Mouse (Mus musculus) brown adipose tissue, adult 24 weeks (tissue): ENCODE data around the gene Limk1. TPM values are rescaled to one million over a fixed set of nuclear protein-coding genes. Genes with fewer than 3 reads are reported as not detected.

Experiments
- H3K27ac ChIP-seq: fragments of 200-500 bp; replicated peaks from 2 replicates; pipeline ENCODE4 v1.5.1; 2012; ENCODE audit warnings: low read depth, mild to moderate bottlenecking, low read length
- H3K4me1 ChIP-seq: fragments of 200-500 bp; 2 replicates; pipeline ENCODE4 v1.6.1; 2012; ENCODE audit warnings: low read length, mixed read lengths; ENCODE audit not compliant: control insufficient read depth, insufficient read depth, insufficient read length
- H3K4me3 ChIP-seq: fragments of 200-500 bp; 2 replicates; pipeline ENCODE4 v1.5.1; 2012; ENCODE audit warnings: low read depth, mild to moderate bottlenecking, low read length, moderate library complexity; ENCODE audit not compliant: insufficient read depth
- polyA plus RNA-seq: library from polyadenylated mRNA; stranded (reverse); fragments of >200 nt; gene quantifications from 2 replicates; pipeline ENCODE4 v1.2.4, GENCODE M21; 2012; ENCODE audit not compliant: missing spikeins, insufficient read depth, insufficient read length

Limk1 gene
- polyA plus RNA-seq, 1 experiment, result 7.5 TPM

DNA sequence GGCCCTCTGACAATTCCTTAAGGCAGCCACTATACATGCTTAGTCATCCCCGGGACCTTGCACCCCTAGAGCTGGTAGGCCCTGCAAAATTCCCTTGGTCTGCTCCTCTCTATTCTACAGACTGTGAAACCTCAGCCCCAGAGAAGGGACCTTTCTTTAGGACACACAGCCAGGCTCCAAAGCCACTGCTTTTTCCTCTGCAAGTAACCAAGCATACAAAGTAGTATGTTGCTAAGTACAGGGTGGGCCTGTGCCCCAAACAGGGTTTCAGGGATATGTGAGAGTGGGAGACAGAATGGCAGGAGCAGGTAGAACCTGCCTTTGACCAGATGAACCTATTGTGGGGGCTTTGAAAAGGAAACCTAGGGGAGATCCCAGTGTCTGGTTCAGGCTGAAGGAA, 1.2 kb downstream of the Limk1 start:
- Histone ChIP-seq H3K4me1 (no peaks in the 10 kb centered on the region), H3K27ac (no peak overlapping the region), H3K4me3 (peak overlapping the region; percentile 19; the same call in 1 of the 2 replicates)

DNA sequence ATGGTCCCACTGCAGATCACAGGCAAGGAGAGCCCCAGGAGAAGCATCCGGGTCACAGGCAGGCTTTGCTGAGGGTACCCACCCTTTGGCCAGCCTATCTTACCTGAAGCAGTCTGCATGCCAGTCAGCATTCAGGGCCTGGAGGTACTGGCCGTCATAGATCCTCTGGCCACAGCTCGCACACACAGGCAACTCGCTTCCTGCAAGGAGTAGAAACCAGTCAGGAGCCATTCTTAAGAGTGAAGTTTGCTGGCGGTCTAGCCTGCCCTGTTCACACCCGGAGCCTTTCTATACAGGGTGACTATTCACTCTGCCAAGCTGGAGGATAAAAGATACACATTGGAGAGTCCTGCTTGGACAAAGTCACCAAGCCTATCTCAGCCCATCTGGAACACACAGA, 1.9 kb downstream of the Limk1 start:
- no peak overlapping the region for H3K4me3 ChIP-seq
- H3K27ac ChIP-seq, result no peak overlapping the region
- H3K4me1 ChIP-seq, result no peaks in the 10 kb centered on the region

DNA sequence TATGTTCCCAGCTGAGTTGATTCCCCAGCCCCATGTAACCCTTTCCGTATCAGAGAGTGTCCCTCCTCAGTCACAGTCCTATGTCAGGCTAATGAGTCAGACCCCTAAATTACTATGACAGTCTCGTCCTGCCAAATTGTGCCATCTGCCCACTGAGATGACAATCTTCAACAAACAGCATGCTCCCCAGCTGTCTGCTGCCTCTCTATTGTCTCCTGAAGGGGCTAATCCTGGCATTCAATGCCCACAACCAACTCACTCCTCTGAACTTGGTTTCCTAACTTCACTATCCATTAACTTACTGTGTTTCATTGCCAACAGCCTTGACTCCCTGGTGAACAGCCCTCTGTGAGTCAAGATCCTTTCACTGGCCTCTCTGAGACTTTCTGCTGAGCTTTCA, 4.0 kb downstream of the Limk1 start:
- H3K27ac ChIP-seq, result no peak overlapping the region
- no peaks in the 10 kb centered on the region for H3K4me1 ChIP-seq
- H3K4me3 ChIP-seq, result no peak overlapping the region

DNA sequence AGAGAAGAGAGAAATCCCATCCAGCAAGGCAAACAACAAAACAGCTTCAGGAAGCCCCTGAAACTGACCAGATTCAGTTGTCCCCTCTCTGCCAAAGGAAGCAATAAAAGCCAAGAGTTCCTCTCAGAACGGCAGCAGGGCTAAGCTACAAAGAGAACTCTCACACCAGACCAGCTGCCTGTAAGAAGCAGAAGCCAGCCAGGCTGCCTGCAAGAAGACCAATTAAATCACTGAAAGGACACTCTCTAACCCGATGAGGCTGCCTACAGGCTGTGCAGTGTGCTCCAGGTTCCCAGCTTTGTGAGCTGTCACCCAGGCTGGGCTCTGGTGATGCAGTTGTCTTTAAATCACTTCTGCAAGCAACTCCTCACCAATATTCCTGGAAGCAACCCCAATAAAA, 4.6 kb downstream of the Limk1 start:
- H3K27ac ChIP-seq, result no peak overlapping the region
- H3K4me3 ChIP-seq, result no peak overlapping the region
- H3K4me1 ChIP-seq, result no peaks in the 10 kb centered on the region

DNA sequence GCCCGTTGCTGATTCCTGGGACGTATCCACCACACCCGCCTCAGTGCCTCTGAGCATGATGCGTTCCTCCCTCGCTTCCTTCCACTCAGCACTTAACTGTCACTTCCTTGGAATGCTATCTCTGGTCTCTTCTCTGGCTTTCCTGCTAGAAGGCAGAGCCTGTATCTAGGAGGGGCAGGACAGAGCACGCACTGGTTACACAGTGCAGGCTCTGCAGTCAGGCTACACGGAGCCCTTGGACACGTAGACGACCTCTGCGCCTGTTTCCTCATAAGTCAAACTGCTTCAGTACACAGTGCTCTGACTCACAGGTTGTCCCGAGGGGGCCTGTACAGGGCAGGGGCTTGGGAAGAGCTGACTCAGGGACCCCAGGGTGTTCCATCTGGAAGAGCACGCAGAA, 8.2 kb downstream of the Limk1 start:
- H3K4me3 ChIP-seq, result no peak overlapping the region
- peaks cover 2% of the 10 kb centered on the region; the same call in 1 of the 2 replicates for H3K4me1 ChIP-seq
- peak overlapping the region; percentile 9; the same call in 1 of the 2 replicates for H3K27ac ChIP-seq

DNA sequence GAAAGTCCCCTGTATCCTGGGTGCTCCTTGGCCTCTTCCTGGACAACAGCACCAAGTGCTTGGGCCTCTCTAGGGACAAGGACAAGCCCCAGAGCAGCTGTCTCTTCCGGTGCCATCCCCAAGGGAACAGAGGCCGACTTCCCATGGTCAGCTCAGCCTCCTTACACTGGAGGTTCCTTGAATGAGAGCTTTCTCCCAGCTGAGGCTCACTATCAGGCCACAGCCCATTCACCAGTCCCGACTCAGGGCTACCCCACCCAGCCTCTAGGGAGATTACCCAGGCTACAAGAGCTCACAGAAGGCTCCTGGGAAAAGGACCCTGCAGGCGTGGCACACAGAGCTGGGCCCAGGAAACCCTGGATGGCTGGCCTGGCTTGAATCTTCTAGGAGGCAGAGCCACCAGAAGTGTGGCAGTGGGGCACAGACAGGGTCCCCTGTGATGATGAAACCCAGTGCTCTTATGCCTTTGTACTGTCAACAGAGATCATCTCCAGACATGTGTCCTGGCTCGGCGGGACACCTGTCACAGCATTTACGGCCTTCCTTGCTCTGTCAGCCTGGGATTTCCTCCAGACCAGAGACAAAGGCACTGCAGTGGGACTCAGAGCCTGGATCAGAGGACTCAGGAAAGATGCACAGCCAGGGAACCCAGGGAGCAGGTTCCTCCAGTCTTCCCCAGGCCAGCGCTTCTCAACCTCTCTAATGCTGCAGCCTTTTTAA, 9.4 kb downstream of the Limk1 start:
- Histone ChIP-seq H3K27ac (peak overlapping the region; percentile 69), H3K4me3 (0 out of 2 replicates have a peak overlapping the region, but pooled peaks have one; percentile 2), H3K4me1 (peaks cover 2% of the 10 kb centered on the region; the same call in 1 of the 2 replicates)

DNA sequence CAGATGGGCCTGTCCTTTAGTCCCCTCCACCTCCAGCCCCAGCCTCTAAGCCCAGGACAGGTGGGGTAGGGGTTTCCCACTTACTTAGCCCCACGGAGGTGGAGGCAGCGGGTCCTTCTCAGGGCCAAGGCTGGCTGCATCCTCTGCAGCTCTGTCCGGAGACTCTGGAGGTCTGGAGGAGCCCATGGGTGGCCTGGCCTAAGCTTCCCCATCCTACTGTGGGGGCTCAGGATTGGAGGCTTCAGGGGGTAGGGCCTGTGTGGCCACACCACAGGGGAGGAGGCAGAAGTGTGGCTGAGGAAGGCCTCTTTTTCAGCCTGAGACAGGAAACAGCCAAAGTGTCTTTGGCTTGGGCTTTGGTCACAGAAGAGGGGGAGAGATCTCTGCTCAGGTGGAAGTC, 10.4 kb downstream of the Limk1 start:
- peak overlapping the region; percentile 49 for H3K4me3 ChIP-seq
- peak overlapping the region; percentile 69 for H3K27ac ChIP-seq
- peaks cover 2% of the 10 kb centered on the region; the same call in 1 of the 2 replicates for H3K4me1 ChIP-seq

DNA sequence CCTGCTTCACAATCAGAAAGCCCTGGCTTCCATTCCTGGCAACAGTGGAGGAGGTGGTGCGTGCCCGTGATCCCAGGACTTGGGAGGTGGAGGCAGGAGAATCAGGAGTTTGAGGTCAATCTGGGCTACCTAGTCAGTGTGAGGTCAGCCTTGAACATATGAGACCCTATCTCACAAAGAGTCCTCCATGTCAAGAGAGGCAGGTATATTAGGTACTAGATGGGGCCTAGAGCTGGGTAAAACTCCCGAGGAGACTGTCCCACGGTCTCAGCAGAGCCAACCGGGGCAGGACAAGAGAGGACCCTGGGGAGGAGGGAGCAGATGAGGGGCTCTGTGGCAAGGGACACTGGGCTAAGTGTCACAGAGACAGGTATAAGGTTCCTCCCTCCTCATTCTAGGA, 10.9 kb downstream of the Limk1 start:
- Histone ChIP-seq H3K4me3 (peak overlapping the region; percentile 49), H3K27ac (peak overlapping the region; percentile 3), H3K4me1 (peaks cover 2% of the 10 kb centered on the region; the same call in 1 of the 2 replicates)

DNA sequence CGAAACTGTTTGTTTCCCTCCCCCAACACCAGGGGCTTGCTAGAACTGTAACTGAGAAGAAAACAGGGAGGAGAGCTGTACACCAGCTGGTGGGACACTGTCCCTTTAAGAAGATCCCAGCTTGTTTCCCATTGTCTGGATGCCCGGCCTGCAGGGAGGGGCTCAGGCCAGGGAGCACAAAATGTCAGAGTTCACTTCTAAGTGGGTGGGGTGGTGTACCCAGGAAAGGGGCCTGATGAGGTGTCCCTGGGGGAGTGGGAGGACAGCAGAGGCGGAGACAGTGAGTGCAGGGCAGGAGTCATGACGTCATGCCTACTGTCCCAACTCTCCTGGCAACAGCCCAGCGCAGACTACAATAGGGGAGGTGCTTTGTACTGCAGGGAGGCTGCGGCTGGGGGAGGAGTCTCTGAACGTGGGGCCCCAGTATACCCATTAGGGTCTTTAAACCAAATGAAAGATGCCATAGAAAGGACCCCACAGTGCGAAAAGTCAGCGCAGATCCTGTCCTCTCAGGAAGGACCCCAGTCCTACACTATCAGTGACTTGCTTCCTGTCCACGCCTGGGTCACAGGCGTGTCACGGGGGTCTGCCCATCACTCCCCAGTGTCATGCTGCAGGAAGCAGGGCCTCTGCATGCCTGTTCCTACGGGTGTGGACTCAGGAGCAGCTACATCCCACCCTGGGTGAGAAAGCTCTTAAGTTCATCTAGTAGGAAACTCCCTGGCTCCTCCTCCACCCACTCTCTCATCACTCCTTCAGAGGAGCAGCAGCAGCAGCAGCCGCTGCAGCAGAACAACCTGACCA, 12.2 kb downstream of the Limk1 start:
- peak overlapping the region; percentile 49 for H3K4me3 ChIP-seq
- peak overlapping the region; percentile 3 for H3K27ac ChIP-seq
- H3K4me1 ChIP-seq, result peaks cover 7% of the 10 kb centered on the region

DNA sequence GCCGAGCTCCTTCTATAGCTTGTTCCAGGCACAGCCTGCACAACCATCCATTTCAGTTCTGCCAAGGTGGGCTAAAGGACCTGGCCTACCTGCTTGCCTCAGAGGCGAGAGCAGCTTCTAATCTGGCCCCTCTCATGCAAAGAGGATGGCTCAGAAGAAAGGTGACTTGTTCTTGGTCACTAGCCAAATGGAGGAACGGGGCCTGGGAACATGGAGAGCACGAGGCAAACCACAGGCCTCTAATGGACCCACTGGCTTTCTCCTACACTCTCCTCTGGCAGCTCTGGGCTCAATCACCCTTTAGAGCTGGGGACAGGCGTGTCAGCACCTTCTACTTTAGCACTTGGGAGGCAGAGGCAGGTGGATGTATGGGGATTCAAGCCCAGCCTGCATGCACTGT, 13.4 kb downstream of the Limk1 start:
- Histone ChIP-seq H3K4me1 (peaks cover 7% of the 10 kb centered on the region), H3K27ac (no peak overlapping the region), H3K4me3 (no peak overlapping the region)

DNA sequence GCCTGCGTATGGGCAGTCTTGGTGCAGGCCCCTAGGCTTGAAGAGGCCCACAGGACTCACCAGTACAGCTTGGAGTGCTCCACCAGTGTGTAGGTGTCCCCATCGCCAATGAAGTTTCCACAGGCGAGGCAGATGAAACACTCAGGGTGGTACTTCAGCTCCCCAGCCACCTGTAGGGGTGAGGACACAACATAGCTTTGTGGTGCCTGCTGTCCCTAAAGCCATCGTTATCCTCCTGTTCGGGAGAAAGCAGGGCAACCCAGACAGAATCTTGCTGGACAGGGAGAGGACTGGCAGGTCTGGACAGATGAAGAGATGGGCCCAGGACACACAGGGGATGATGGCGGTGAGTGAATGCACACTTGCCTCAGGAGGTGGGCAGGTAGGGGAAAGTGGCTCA, 15.8 kb downstream of the Limk1 start:
- peaks cover 7% of the 10 kb centered on the region for H3K4me1 ChIP-seq
- H3K4me3 ChIP-seq, result no peak overlapping the region
- H3K27ac ChIP-seq, result no peak overlapping the region

DNA sequence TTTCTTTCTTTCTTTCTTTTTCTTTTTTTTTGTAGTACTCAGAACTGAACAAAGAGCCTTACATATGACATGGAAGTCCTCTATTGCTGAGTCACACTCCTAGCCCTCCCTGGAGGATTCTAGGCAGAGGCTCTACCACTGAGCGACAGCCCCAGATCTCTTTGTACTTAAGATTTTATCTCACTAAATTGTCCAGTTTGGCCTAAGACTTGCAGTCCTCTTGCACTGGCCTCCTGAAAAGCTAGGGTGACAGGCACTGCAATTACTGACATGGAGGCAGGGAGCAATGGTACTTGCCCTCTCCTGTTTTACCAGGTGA, 16.2 kb downstream of the Limk1 start:
- Histone ChIP-seq H3K4me1 (peaks cover 7% of the 10 kb centered on the region), H3K27ac (no peak overlapping the region), H3K4me3 (no peak overlapping the region)

DNA sequence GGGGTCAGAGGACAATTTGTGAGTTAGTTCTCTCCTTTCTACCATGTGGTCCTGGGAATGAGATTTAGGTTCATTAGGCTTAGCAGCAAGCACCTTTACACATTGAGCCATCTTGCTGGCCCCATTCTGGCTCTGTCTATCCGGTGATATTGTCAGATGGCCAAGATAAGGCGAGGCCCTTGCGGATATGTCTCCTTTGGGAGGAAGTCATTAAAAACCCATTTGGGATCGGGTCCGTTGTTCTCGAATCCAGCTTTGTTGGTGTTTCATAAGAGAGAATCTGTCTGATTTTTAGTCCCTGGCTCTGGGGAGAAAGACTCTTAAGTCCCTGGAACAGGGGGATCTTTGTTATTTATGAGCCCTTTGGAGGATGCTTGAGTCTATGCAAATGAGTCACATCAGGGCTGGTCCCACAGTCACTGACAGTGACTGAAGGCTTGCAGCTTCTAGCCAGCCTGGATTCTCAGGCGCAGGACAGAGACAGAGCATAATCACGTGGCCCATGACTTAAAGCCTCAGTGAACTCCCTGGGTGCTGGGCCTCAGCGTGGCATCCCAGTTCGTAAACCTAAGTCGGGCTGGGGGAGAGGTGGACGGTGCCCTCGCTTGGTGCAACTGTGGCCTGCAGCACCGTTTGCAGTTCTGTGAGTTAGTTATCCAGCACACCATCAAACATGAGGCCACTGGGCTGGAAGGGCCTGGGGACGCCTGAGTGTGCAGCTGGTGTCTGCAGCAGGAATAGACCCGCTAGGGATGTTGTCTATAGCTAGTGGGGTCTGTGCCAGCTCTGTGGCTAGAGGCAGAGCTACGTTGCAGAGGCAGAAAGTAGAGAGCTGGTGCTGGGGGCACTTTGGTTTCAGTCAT, 16.8 kb downstream of the Limk1 start:
- H3K27ac ChIP-seq, result peak overlapping the region; percentile 19; the same call in 1 of the 2 replicates
- no peak overlapping the region for H3K4me3 ChIP-seq
- peaks cover 7% of the 10 kb centered on the region for H3K4me1 ChIP-seq

DNA sequence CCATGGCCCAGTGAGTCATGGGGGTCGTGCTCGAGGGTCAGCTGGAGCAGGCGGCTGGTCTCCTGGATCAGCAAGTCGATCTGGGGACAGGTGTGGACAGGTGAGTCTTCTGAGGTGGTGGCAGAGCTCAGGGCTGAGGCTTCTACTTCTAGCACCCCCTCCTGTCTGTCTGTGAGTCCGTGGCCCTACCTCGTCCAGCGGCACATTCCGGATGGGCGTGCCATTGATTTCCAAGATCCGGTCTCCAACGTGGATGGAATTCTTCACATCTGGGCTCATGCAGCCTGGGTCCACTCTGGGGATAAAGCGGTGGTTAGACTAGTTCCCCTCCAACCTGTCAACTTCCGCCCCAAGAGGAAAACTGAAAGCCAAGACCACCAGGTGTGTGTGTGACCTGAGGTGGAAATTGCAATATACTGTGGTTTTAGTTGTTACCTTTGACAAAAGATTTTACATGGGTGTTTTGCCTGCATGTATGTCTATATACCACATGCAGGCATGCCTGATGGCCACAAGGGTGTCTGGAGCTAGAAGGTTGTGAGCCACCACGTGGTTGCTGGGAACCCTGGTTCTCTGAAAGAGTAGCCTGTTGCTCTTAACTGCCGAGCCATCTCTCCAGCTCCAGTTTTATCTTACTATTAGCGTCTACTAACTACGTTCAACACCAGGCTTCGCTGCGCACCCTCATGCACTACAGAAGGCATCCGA, 19.2 kb downstream of the Limk1 start:
- H3K27ac ChIP-seq, result no peak overlapping the region
- H3K4me1 ChIP-seq, result peaks cover 5% of the 10 kb centered on the region

More for the DNA sequence above, 19.2 kb downstream of the Limk1 start:
- H3K4me3 ChIP-seq, result no peak overlapping the region
